Mouse (Mus musculus) left cerebral cortex, adult 6 months (tissue): ENCODE data around the gene Oxct2a. TPM values are rescaled to one million over a fixed set of nuclear protein-coding genes. Genes with fewer than 3 reads are reported as not detected.

Experiments
- long read RNA-seq, 2 experiments: library from polyadenylated mRNA; unstranded; transcript quantifications; one replicate each; pipeline ENCODE4 v2.0.0; 2019 to 2020
- polyA plus RNA-seq: library from polyadenylated mRNA; unstranded; fragments of <200 nt; fragmentation: Nextera tagmentation; gene quantifications from 2 replicates; pipeline ENCODE4 v1.2.3, GENCODE M21; 2021

Oxct2a gene
- polyA plus RNA-seq = not detected in 2 replicates
- long read RNA-seq, experiment 1 = 0 reads
- long read RNA-seq, experiment 2 = 0 reads

GRCm38 (mm10) chr4:123323534-123323933, at the start of gene Oxct2a:
TSS of gene Oxct2a (minus strand) at chr4:123323634.

GRCm38 (mm10) chr4:123342642-123343470, 19.4 kb upstream of the Oxct2a start, which contains the start of gene Bmp8a:
TSS of gene Bmp8a (minus strand) at chr4:123343252.

Other genes with a start within 250 kb of the Oxct2a start
- gene Bmp8b, start 218.5 kb downstream of the Oxct2a start, polyA plus RNA-seq = 0.05 TPM in 1 of 2 replicates, not detected in the other
- 0.23 and 0.29 TPM in 2 replicates for gene Oxct2b, start 207.4 kb downstream of the Oxct2a start, polyA plus RNA-seq
- 31.6 and 41.4 TPM in 2 replicates for gene Ppie, start 183.7 kb downstream of the Oxct2a start, polyA plus RNA-seq
- 373 and 439 TPM in 2 replicates for gene Hpcal4, start 140.4 kb downstream of the Oxct2a start, polyA plus RNA-seq
- gene Nt5c1a, start 122.1 kb downstream of the Oxct2a start, polyA plus RNA-seq = 5.9 and 10.0 TPM in 2 replicates
- 1.7 and 2.6 TPM in 2 replicates for gene Heyl, start 90.1 kb downstream of the Oxct2a start, polyA plus RNA-seq
- 6.9 and 7.1 TPM in 2 replicates for gene Pabpc4, start 61.3 kb downstream of the Oxct2a start, polyA plus RNA-seq
- gene Bmp8a, start 19.6 kb upstream of the Oxct2a start, polyA plus RNA-seq = 0.09 and 0.17 TPM in 2 replicates